Mouse (Mus musculus) stomach, embryonic 14.5 days (tissue): ENCODE results near the gene Ppan. TPM values are rescaled to one million over a fixed set of nuclear protein-coding genes. Genes with fewer than 3 reads are reported as not detected.

Experiments
- ATAC-seq: fragments of 200-750 bp; cut with Nextera tagmentation; 2 replicates; pipeline ENCODE4 v1.8.0; 2017; ENCODE audit warnings: low read depth, moderate TSS enrichment; ENCODE audit not compliant: insufficient number of reproducible peaks, insufficient read depth, low FRiP score
- H3K27ac ChIP-seq: fragments of 300-500 bp; sonication (generic); 2 replicates; pipeline ENCODE4 v1.5.1; 2014; ENCODE audit warnings: mild to moderate bottlenecking, low read length, moderate library complexity, mixed read lengths
- H3K27me3 ChIP-seq: fragments of 300-500 bp; sonication (generic); 2 replicates; pipeline ENCODE4 v1.6.1; 2014; ENCODE audit warnings: low read length, control low read depth, mixed read lengths; ENCODE audit not compliant: control insufficient read depth, insufficient read depth
- H3K36me3 ChIP-seq: fragments of 300-500 bp; sonication (generic); 2 replicates; pipeline ENCODE4 v1.6.1; 2014; ENCODE audit warnings: mild to moderate bottlenecking, control low read depth, low read length, moderate library complexity, mixed read lengths; ENCODE audit not compliant: control insufficient read depth, insufficient read depth
- H3K4me1 ChIP-seq: fragments of 300-500 bp; sonication (generic); 2 replicates; pipeline ENCODE4 v1.6.1; 2014; ENCODE audit warnings: low read length, control low read depth, mixed read lengths; ENCODE audit not compliant: control insufficient read depth, insufficient read depth
- H3K4me2 ChIP-seq: fragments of 300-500 bp; sonication (generic); replicated peaks from 2 replicates; pipeline ENCODE4 v1.6.1; 2014; ENCODE audit warnings: low read depth, low read length, control low read depth
- H3K4me3 ChIP-seq: fragments of 300-500 bp; sonication (generic); 2 replicates; pipeline ENCODE4 v1.5.1; 2014; ENCODE audit warnings: low read depth, low read length, control low read depth
- H3K9ac ChIP-seq: fragments of 300-500 bp; sonication (generic); replicated peaks from 2 replicates; pipeline ENCODE4 v1.6.1; 2014; ENCODE audit warnings: low read depth, mild to moderate bottlenecking, control low read depth, low read length, moderate library complexity, mixed read lengths
- H3K9me3 ChIP-seq: fragments of 300-500 bp; sonication (generic); 2 replicates; pipeline ENCODE4 v1.6.1; 2016; ENCODE audit warnings: low read depth, low read length, control low read depth; ENCODE audit not compliant: control insufficient read depth
- WGBS: fragments of 180-500 bp; shearing (Covaris S2); extraction: QIAGEN DNeasy Blood & Tissue Kit; methylation state at CpG from one replicate; pipeline ENCODE4 v1.1.7; 2014; 5-methylcytosine and 5-hydroxymethylcytosine counted together
- polyA plus RNA-seq: library from polyadenylated mRNA; unstranded; fragments of >200 nt; fragmentation: Nextera tagmentation; extraction: Ambion mirVana; gene quantifications from 2 replicates; pipeline ENCODE4 v1.2.1, GENCODE M21; 2014

Gene Ppan
- 72.7 and 74.6 TPM in 2 replicates for polyA plus RNA-seq

- Histone ChIP-seq H3K9ac (peak within 1 kb of the TSS; percentile 62), H3K36me3 (peaks cover 36% of the 10 kb centered on the region), H3K4me2 (peak within 1 kb of the TSS; percentile 92), H3K4me3 (peak within 1 kb of the TSS; percentile 74), H3K4me1 (no peaks in the 10 kb centered on the region), H3K27ac (peak within 1 kb of the TSS; percentile 97), H3K9me3 (no peaks in the 10 kb centered on the region), H3K27me3 (no peaks in the 10 kb centered on the region)
- peak; percentile 94 for ATAC-seq
- WGBS: under 1% methylated on average over 43 of the region's 43 CpGs
These were observed at the start of gene Ppan for GRCm38 (mm10) chr9:20887704-20888385. Gene Ppan (plus strand): TSS chr9:20888175.

GRCm38 (mm10) chr9:20838931-20839330 is 49.0 kb upstream of the Ppan start:
- Histone ChIP-seq H3K36me3 (no peaks in the 10 kb centered on the region), H3K4me3 (no peak overlapping the region), H3K9me3 (no peaks in the 10 kb centered on the region), H3K4me1 (no peaks in the 10 kb centered on the region), H3K27ac (no peak overlapping the region), H3K4me2 (no peak overlapping the region), H3K27me3 (no peaks in the 10 kb centered on the region), H3K9ac (no peak overlapping the region)
- ATAC-seq: no peak
- WGBS: 63% methylated on average over 6 of the region's 6 CpGs

DNA sequence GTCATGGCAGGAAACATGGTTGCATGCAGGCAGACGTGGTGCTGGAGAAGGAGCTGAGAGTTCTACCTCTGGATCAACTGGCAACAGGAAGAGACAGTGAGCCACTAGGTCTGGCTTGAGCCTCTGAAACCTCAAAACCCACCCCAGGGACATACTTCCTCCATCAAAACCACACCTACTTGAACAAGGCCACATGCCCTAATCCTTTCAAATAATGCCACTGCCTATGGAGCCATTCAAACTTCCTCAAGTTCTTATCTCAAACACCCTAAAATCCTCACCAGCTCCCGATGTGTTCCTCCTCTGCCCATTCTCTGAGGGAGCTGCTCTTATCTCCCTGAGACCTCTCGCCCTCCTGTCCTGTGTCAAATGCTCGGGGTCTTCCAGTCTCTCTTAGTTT is 45.8 kb upstream of the Ppan start:
- H3K4me3 ChIP-seq: no peak overlapping the region
- no peak overlapping the region for H3K27ac ChIP-seq
- no peak overlapping the region for H3K9ac ChIP-seq
- H3K9me3 ChIP-seq: no peaks in the 10 kb centered on the region
- 59% methylated on average over 4 of the region's 4 CpGs for WGBS
- no peaks in the 10 kb centered on the region for H3K4me1 ChIP-seq
- no peak overlapping the region for H3K4me2 ChIP-seq
- no peaks in the 10 kb centered on the region for H3K36me3 ChIP-seq
- ATAC-seq: no peak
- H3K27me3 ChIP-seq: no peaks in the 10 kb centered on the region

DNA sequence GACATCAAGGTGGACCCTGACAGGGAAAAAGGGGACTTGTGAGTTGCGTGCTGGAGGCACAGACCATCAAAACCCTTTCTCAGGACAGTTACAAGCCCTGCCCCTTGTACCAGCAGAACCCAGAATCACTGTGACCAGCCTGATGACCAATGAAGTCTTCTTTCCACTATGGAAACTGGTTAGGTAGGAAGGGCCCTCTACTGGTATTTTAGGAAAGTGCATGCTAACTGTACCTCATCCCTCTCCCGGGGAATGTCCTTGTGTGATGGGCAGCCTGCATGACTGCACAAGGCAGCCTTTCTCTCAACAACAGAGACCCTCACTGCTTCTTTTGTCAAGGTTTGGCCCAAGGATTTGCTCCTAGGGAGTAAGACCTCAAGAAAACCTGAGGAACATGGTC is 45.3 kb upstream of the Ppan start:
- WGBS: 23% methylated on average over 2 of the region's 2 CpGs
- no peak overlapping the region for H3K27ac ChIP-seq
- H3K4me3 ChIP-seq: no peak overlapping the region
- H3K9ac ChIP-seq: no peak overlapping the region
- no peaks in the 10 kb centered on the region for H3K4me1 ChIP-seq
- no peaks in the 10 kb centered on the region for H3K36me3 ChIP-seq
- no peak overlapping the region for H3K4me2 ChIP-seq
- no peak for ATAC-seq
- no peaks in the 10 kb centered on the region for H3K9me3 ChIP-seq
- no peaks in the 10 kb centered on the region for H3K27me3 ChIP-seq

DNA sequence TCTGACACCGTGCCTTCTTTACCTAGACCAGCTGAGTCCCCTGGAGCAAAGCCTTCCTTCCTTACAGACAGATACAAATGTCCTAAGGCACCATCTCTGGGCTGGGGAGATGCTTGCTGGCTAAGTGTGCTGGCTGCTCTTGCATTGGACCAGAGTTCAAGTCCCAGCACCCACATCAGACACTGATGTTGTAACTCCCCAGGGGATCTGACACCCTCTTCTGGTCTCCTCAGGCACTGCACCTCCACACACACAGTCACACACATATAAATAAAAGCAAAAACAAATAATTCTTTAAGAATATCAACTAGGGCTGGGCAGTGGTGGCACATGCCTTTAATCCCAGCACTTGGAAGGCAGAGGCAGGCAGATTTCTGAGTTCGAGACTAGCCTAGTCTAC is 37.8 kb upstream of the Ppan start:
- Histone ChIP-seq H3K4me3 (no peak overlapping the region), H3K27me3 (no peaks in the 10 kb centered on the region), H3K4me2 (no peak overlapping the region), H3K36me3 (no peaks in the 10 kb centered on the region), H3K27ac (no peak overlapping the region), H3K9ac (no peak overlapping the region), H3K4me1 (no peaks in the 10 kb centered on the region), H3K9me3 (no peaks in the 10 kb centered on the region)
- no peak for ATAC-seq
- 82% methylated on average over 2 of the region's 2 CpGs for WGBS

- no peaks in the 10 kb centered on the region for H3K27me3 ChIP-seq
- ATAC-seq: no peak
- H3K4me1 ChIP-seq: no peaks in the 10 kb centered on the region
- WGBS: 9% methylated on average over 6 of the region's 6 CpGs
- no peak overlapping the region for H3K27ac ChIP-seq
- no peak overlapping the region for H3K4me3 ChIP-seq
- H3K4me2 ChIP-seq: no peak overlapping the region
- H3K9ac ChIP-seq: no peak overlapping the region
- H3K9me3 ChIP-seq: no peaks in the 10 kb centered on the region
- H3K36me3 ChIP-seq: no peaks in the 10 kb centered on the region
These were observed 30.8 kb upstream of the Ppan start for GRCm38 (mm10) chr9:20857131-20857530.

GRCm38 (mm10) chr9:20859926-20860325 is 28.0 kb upstream of the Ppan start:
- H3K9me3 ChIP-seq: no peaks in the 10 kb centered on the region
- no peak overlapping the region for H3K4me3 ChIP-seq
- no peak overlapping the region for H3K27ac ChIP-seq
- H3K27me3 ChIP-seq: no peaks in the 10 kb centered on the region
- 50% methylated on average over 6 of the region's 6 CpGs for WGBS
- H3K36me3 ChIP-seq: no peaks in the 10 kb centered on the region
- ATAC-seq: no peak
- no peak overlapping the region for H3K9ac ChIP-seq
- H3K4me1 ChIP-seq: no peaks in the 10 kb centered on the region
- H3K4me2 ChIP-seq: no peak overlapping the region

- 6% methylated on average over 4 of the region's 4 CpGs for WGBS
- H3K9me3 ChIP-seq: no peaks in the 10 kb centered on the region
- no peak for ATAC-seq
- H3K4me2 ChIP-seq: no peak overlapping the region
- H3K4me3 ChIP-seq: no peak overlapping the region
- no peak overlapping the region for H3K9ac ChIP-seq
- no peaks in the 10 kb centered on the region for H3K36me3 ChIP-seq
- H3K27ac ChIP-seq: no peak overlapping the region
- no peaks in the 10 kb centered on the region for H3K4me1 ChIP-seq
- no peaks in the 10 kb centered on the region for H3K27me3 ChIP-seq
These were observed 26.2 kb upstream of the Ppan start for GRCm38 (mm10) chr9:20861821-20862220.

DNA sequence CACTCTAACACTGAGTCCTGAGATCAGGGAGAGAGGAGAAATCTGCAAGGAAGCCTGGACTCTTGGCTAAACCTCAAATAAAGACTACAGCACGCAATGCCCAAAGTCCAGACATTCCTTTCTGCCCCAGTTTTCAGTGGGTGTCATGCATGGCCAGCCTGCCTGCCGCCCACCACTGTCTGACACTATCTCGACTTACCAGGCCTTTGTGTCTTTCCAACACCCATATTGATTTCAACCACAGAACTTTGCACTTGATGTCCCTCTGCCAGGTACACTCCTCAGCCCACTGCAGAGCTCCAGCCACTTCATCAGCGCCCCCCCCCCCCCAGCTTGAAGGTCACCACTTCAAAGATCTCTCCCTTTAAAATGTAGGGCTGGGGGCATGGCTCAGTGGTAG is 25.8 kb upstream of the Ppan start:
- H3K4me3 ChIP-seq: no peak overlapping the region
- H3K27me3 ChIP-seq: 0 out of 2 replicates have a peak, but pooled peaks cover under 1% of the 10 kb centered on the region
- H3K9ac ChIP-seq: no peak overlapping the region
- no peaks in the 10 kb centered on the region for H3K9me3 ChIP-seq
- 52% methylated on average over 4 of the region's 4 CpGs for WGBS
- no peak overlapping the region for H3K27ac ChIP-seq
- H3K36me3 ChIP-seq: no peaks in the 10 kb centered on the region
- H3K4me2 ChIP-seq: no peak overlapping the region
- ATAC-seq: no peak
- no peaks in the 10 kb centered on the region for H3K4me1 ChIP-seq
